Mouse (Mus musculus): ENCODE data around the gene Hivep2. TPM values are rescaled to one million over a fixed set of nuclear protein-coding genes. Genes with fewer than 3 reads are reported as not detected.

The Hivep2 gene
- 100 to 1,000 TPM; 287 to 310 TPM for total RNA-seq (2021)
- long read RNA-seq, experiment 1, partial matches to known transcripts, result 21 of 56 reads
- long read RNA-seq, experiment 1, other reads (novel, unspliced or antisense), result 35 of 56 reads
- long read RNA-seq, experiment 2, partial matches to known transcripts, result 8 of 48 reads
- long read RNA-seq, experiment 2, other reads (novel, unspliced or antisense), result 40 of 48 reads

- peak; percentile 40 to 41 for DNase-seq (ENCODE audit: low spot score in 2 of 2)
- intact Hi-C loops (cut with DNase I), result loop anchor here (2.0 to 10.0 kb wide), 7 partner anchors 81 to 429 kb away; partner anchors contain the start of gene Aig1
Observed at GRCm38 (mm10) chr10:13965974-13966829, at the start of gene Hivep2. Gene Hivep2, plus strand, starts transcription at chr10:13966075.

DNA sequence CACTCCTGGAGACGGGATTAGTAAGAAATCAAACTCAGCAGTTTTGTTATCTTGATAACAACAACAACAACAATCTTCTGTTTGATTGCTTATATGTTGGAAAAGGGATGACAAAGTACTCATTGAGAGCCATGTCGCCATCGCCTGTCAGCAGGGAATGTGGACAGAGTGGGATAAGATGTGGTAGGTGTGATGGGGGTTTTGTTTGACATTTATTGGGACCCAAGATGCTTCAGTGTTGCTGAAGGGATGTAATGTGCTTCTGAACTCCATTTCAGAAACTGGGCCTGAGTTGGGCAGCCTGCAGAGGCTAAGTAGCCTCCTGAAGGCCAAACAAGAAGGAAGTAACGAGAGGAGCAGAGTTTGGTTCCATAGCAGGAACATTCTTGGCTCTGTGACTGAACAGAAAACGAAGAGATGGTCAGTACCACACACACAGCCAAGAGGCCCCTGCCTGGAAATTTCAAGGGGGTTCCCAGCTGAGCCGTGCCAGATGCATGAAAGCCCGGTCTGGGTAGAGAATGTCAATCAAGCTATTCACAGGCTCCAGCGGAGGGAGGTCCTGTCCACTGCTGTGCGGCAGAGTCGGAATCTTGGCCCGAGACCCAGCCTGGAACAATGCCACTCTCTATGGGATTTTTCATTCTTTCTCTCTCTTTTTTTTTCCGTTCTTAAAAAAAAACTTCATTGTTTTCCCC lies 49.1 kb upstream of the Hivep2 start:
- intact Hi-C loops (cut with DNase I), result no loop called here

GRCm38 (mm10) chr10:13921641-13922385 lies 44.1 kb upstream of the Hivep2 start:
- intact Hi-C loops (cut with DNase I), result no loop called here
- DNase-seq (ENCODE audit: low spot score in 2 of 2), result peak; percentile 28 to 35

More for the DNA sequence above, 49.1 kb upstream of the Hivep2 start:
- DNase-seq (ENCODE audit: low spot score in 2 of 2), result peak; percentile 15 to 36

DNA sequence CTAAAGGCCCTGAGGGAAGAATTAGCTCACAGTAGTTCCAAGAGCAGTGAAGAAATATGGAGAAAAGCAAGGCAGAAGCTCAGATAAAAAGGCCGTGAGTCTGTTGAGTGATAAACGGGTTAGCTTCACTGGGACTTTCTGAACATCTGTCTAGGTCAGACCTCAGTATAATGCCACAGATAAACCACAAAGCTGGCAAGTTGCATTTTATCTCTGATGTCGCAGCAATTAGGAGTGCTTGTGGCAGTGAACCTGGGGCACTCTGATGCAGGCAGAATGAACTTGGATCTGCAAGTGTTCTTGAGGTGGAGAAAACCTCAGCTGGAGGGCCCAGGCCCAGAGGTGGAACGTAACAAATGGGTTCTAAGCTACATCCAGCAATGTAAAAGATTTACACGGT lies 36.6 kb upstream of the Hivep2 start:
- no peak for DNase-seq (ENCODE audit: low spot score in 2 of 2)
- intact Hi-C loops (cut with DNase I), result no loop called here

DNA sequence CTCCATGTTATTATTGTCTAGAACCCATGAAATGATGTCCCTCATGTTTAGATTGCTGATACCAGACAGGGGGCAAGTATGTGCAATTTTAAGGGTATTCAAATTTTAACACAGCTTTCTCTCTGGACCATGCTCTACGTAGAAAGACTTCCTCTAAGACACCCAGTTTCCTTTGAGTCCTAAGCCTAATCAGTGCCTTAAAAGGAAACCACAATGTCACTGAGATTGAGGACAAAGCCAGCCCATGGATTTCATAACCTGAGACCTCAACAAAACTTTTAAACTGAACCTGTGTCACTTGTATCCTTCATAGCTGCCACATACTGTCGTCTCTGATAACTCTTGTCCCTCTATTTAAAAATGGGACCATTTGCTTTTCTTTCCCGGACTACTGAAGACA lies 33.7 kb upstream of the Hivep2 start:
- intact Hi-C loops (cut with DNase I), result no loop called here
- no peak for DNase-seq (ENCODE audit: low spot score in 2 of 2)

GRCm38 (mm10) chr10:13933320-13933719 lies 32.6 kb upstream of the Hivep2 start:
- intact Hi-C loops (cut with DNase I), result no loop called here
- DNase-seq (ENCODE audit: low spot score in 2 of 2), result no peak

DNA sequence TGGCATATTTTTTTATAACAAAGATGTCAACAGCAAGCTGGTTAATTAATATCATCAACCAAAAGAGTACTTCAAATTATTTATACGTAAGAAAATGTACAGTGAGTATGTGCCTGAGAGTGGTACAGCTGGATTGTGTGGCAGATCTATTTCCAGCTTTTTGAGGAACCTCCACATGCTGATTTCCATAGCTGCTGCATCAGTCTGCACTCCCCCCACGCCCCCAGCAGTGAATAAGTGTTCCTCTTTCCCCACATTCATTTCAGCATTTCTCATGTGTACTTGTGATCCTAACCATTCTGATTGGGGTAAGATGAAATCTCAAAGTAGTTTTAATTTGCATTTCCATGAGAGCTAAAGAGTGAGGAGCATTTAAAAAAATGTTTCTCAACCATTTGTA lies 30.2 kb upstream of the Hivep2 start:
- DNase-seq (ENCODE audit: low spot score in 2 of 2), result peak; percentile 11 to 17

GRCm38 (mm10) chr10:13941406-13941805 lies 24.5 kb upstream of the Hivep2 start:
- DNase-seq (ENCODE audit: low spot score in 2 of 2), result no peak
- intact Hi-C loops (cut with DNase I), result no loop called here

More for the DNA sequence above, 30.2 kb upstream of the Hivep2 start:
- intact Hi-C loops (cut with DNase I), result no loop called here

- intact Hi-C loops (cut with DNase I), result no loop called here
- no peak for DNase-seq (ENCODE audit: low spot score in 2 of 2)
Observed at GRCm38 (mm10) chr10:13943706-13944105, 22.2 kb upstream of the Hivep2 start.

DNA sequence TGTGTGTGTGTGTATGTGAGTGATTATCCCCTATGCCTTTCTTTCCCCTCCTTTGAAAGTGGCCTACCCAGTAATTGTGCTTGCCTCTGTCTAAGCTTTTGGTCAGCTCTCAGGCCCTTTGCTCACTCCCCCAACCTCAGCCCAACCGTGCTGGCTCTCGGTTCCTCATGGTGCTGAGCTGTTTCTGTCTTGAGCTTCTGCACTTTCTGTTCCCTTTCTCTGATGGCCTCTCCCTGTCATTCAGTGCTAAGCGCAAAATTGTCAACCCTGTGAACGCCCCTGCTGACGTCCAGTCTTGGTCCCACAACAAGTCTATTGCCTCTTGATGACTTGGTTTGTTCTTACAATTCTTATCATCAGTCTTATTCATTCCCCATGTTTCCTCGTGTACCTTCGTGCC lies 19.4 kb upstream of the Hivep2 start:
- DNase-seq (ENCODE audit: low spot score in 2 of 2), result no peak
- intact Hi-C loops (cut with DNase I), result no loop called here

DNA sequence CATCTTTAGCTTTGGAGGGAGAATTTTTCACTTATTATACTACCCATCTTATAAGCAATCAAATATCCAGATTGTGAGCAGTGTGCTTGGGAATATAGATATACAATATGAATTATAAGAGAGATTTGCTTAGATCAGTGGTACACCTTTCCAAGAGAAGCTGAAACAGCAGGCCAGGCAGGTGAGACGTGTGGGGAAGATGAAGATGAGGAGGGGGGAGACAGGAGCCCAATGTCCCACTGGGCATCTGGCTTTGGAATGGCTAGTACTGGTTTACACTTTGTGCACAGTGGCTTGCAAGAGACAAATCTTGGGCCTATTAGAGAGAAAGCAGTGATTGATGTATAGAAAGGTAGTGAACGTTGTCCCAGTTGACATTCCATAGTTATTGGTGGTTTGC lies 2.9 kb upstream of the Hivep2 start:
- DNase-seq (ENCODE audit: low spot score in 2 of 2), result no peak
- intact Hi-C loops (cut with DNase I), result loop anchor here (10.0 kb wide), 1 partner anchor 432 kb away; no protein-coding TSS in a partner anchor

DNA sequence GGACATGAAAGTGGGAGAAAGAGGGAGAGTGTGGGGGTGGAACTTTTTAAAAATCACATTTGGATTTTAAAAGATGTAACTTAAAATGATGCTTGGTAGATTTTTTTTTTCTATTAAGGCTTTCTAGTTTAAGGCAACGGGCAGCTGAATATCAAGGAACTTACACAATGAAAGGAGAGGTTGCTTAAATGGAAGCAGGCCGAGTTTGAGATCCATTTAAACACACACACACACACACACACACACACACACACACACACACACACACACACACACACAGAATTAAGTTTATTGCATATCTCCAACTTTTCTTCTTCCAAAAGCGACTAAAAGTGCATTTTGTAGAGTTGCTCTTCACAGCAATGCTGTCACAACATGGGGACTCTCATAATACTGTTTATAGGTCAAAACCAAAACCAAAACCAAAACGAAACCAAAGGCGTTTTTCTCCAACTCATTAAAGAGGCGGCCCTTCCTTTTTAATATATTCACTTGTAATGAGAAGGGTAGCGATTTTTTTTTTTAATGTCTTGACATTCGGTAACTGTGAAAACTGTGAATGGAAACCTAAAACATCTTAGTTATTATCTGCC lies 1.9 kb upstream of the Hivep2 start:
- intact Hi-C loops (cut with DNase I), result loop anchor here (2.0 to 10.0 kb wide), 2 partner anchors 95 to 431 kb away; partner anchors contain the start of gene Aig1
- DNase-seq (ENCODE audit: low spot score in 2 of 2), result no peak

DNA sequence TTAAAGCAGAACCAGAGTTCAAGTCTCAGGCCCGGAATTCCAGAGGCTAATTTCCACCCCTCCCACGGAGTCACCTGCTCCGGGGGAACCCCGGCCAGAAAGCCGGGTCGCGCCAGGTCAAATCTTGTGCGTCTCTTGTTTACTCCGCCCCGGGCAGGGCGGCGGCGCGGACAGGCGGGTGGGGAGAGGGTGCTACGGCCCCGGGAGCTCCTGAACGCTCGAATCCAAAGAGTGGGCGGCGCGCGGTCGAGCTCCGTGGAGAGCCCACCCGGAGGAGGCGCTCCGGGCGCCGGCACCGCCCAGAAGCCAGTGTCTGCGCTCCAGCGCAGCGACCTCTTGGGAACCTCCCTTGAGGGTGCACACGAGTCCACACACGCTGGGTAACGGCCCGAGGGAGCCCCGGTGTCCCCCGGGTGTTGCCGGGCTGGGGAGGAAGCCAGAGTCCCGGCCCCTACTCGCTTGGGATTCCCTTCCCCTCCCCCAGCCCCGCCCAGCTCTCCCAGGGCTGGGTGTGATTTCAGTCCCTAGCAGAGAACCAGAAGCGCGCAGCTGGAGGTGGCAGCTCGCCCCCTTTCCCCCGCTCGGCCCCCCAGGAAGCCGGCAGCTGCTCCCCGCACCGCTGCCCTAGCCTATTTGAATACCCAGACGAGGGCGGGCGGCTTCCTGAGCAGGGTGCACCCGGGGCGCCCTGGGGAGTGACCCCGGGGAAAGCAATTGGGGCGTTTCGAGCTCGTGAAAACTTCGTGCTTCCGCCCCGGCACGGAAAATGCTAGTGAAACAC lies 1.2 kb upstream of the Hivep2 start:
- DNase-seq (ENCODE audit: low spot score in 2 of 2), result peak; percentile 72 to 84
- intact Hi-C loops (cut with DNase I), result loop anchor here (2.0 to 10.0 kb wide), 7 partner anchors 83 to 430 kb away; partner anchors contain the start of gene Aig1

- intact Hi-C loops (cut with DNase I), result loop anchor here (2.0 to 10.0 kb wide), 7 partner anchors 82 to 429 kb away; partner anchors contain the start of gene Aig1
- DNase-seq (ENCODE audit: low spot score in 2 of 2), result peak; percentile 84 to 86
Observed at GRCm38 (mm10) chr10:13965316-13965973, 430 bp upstream of the Hivep2 start.

GRCm38 (mm10) chr10:13966830-13967450 lies 1.1 kb downstream of the Hivep2 start:
- intact Hi-C loops (cut with DNase I), result loop anchor here (5.0 to 10.0 kb wide), 6 partner anchors 80 to 428 kb away; no protein-coding TSS in a partner anchor
- peak; percentile 74 to 75 for DNase-seq (ENCODE audit: low spot score in 2 of 2)

GRCm38 (mm10) chr10:13967451-13968233 lies 1.8 kb downstream of the Hivep2 start:
- intact Hi-C loops (cut with DNase I), result loop anchor here (5.0 to 10.0 kb wide), 6 partner anchors 80 to 427 kb away; no protein-coding TSS in a partner anchor
- DNase-seq (ENCODE audit: low spot score in 2 of 2), result peak; percentile 79 to 92

Measured in left cerebral cortex, postnatal 14 days (tissue).